Mouse (Mus musculus) kidney, adult 11 months (tissue): ENCODE measurements around the gene Mink1.
"Not testable (repeated sequence)": the region's sequence is repeated elsewhere in the genome, so short reads cannot be mapped to it uniquely, and the experiment has no call there.

ENCODE experiments used
- DNase-seq: peaks from one replicate; pipeline ENCODE4 v3.0.0; 2022

Mink1 gene

DNA sequence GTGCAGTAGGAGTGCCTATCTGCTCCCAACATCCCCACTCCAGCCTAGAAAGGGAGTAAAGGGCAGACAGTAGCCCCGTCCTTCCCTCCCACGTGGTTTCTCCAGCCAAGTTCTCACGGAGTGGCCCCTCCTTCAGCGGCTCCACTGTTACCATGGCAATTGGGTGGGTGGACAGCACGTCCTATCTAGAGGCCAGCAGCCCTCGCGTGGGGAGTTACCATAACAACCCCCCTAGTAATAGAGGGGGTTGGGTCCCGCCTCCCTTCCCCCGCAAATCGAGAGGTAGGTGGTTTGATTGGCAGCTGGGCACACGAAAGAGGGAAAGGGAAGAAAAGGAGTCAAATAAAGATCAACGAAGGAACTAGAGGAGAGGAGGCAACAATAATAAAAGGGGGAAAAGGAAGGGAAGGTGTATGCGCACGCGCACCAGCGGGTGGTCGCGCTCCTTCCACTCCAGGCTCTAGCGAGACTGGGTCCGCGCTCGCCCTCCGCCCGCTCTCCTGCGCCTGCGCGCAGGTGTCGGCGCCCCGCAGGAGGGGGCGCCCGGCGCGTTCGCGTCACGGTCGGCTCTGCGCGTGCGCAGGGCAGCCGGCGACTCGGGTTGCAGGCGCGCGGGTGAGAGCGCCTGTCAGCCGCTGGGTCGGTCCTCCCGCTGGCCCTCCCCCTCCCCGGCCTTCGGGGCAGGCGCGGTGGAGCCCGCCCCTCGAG, at the start of gene Mink1:
Gene Mink1 (plus strand): TSS at position 595 of the 708 bp plus-strand sequence.
- peak; percentile 94 for DNase-seq

DNA sequence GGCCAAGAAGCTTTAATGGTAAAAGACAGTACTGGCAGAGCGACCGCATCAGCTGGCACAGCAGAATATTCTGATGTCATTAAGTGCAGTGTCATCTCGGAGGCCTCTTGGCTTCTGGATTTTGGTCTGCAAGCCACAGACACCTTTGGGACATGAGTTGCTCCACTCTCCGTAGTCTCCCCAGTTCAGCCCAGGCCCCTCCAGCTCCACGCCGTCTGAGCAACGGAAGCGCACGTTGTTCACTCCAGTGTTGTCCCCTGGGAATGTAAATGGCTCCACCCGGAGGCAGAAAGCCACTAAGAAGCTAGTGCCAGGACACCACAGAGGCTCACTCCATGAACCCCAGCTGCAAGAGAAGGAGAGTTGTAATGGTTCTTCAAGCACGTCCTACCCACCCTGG, 49.2 kb upstream of the Mink1 start:
- no peak for DNase-seq

DNA sequence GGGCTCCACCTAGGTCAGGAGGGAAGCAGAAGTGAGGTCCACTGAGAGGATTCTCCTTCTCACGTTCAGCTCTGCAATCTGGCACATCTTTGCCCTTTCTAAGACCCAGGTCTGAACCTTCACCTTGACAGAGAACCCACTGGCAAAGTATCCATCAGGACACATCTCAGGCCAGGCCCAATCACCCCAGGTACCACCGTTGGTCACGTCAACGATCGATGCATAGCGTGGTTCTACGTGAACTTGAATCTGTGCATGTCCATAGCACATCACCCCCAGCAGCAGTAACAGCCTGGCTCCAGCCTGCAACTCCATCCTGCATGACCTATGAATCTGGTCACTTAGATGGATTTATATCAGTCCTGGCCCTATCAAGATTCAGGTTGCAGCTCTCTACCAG, 48.4 kb upstream of the Mink1 start, which contains the start of gene Vmo1:
Gene Vmo1 (minus strand): TSS at position 329 of the 400 bp plus-strand sequence.
- DNase-seq = no peak

DNA sequence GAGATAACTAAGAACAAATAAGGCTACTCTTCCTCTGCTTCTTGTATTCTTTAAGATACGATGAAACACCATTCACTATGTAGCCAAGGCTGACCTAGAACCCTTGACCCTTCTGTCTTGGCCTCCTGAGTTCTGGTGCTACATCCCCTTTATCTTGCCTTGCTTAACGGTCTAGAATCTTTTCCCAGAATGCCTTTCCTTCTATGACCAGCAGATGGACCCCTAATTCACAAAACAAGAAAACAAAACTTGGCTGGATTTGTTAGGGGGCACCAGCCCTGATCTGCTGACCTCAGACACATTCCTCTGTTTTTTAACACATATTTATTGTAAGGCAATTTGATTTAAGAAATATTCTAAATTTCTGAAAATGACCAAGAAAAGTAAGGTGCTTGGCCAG, 46.3 kb upstream of the Mink1 start:
- no peak for DNase-seq

DNA sequence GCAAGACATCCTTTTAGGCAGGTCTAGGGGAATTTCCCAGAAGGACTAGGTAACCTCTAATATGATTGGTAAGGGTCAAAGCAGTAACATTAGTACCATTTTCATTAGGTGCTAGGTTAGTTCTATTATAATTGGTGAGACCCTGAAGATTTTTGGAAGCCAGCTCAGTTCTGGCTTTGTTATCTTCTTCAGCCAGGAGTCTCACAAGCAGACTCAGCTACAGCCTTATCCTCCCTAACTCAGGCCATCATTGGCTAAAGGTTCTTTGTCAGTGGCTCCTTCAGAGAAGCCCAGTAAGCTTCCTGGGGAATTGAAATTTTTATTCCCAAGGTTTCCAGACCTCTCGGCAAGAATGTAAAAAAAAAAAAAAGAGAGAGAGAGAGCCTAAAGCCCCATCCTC, 44.2 kb upstream of the Mink1 start:
- no peak for DNase-seq

DNA sequence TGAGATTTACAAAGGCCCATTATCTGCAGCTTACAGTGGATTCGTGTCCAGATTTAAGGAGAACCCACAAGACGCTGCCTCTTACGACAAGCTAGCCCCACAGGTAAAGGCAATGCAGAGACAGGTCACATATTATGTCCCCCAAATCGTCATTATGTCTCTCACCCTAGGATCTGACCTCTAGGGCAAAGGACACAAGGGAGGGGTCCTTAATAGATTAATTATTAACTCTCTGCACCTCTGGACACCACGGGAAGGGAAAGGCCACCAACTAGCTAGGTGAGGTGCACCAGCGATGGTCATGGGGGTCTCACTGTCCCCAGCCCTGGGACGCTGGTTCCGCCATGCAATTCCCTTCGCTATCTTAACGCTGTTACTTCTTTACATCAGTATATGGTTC, 43.8 kb upstream of the Mink1 start, which contains the start of gene Gltpd2:
Gene Gltpd2 (plus strand): TSS at position 274 of the 400 bp plus-strand sequence.
- DNase-seq = no peak

DNA sequence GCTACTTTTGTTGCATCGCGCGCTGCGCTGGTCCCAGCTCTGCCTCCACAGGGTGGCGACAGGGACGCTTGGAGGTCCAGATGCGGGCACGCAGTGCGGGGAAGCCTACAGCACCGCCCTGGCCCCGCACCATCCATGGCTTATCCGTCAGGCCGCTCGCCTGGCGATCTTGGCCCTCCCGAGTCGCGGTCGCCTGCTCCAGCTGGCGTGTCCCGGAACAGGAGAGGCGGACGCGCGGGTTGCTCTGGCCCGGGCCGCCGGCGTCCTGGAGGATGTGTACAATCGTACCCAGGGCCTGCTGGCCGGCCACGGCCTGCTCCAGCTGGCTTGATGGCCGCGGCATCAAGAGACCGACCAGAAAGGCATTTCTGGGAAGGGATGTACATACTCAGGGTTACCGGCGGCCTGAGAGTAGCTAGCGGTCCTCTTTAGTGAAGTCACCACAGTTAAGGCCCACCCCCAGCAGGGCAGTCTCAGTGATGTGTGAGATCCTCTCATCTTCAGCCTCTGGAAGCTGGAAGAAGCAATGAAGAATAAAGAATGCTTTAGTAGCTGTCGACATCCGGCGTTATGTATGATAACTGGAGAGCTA, 42.4 kb upstream of the Mink1 start:
- no peak for DNase-seq

DNA sequence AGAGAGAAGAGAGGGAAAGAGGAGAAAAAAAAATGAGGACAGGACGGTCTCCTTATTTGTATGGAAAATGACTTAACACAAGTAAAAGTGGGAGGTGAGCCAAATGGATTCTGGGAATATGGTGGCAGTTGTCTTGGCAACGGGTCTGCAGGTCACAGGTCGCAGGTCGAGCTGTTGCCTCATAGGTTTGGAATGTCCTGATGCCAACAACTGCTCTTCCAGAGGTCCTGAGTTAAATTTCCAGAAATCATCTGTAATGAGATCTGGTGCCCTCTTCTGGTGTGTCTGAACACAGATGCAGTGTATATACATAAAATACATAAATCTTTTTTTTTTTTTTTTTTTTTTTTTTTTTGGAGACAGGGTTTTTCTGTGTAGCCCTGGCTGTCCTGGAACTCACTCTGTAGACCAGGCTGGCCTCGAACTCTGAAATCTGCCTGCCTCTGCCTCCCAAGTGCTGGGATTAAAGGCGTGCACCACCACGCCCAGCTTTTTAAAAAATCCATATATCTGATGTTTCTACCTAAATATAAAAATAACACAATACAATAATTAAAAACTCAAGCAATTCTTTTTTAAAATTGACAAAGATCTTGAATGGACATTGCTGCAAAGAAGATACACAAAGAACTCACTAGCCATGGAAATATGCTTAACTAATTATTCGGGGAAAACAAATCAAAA, 39.2 kb upstream of the Mink1 start:
- not testable (repeated sequence) for DNase-seq

DNA sequence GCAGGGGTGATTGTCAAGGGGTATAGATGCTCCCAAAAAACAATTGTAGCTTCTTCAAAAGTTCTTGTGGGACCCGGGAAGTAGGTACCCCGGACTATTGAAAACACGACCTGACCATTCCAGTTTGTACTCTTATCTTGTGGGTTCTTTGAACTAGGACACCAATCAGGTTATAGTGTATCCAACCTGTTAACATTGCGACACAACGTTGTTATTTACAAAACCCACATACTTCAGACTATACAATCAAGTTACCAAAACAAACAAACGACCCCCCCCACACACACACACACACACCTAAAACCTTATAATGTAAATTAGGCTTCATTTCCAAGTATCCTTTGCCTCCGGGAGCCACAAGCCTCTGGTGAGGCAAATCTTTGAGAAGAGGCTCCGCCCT, 37.9 kb upstream of the Mink1 start:
- DNase-seq = no peak

DNA sequence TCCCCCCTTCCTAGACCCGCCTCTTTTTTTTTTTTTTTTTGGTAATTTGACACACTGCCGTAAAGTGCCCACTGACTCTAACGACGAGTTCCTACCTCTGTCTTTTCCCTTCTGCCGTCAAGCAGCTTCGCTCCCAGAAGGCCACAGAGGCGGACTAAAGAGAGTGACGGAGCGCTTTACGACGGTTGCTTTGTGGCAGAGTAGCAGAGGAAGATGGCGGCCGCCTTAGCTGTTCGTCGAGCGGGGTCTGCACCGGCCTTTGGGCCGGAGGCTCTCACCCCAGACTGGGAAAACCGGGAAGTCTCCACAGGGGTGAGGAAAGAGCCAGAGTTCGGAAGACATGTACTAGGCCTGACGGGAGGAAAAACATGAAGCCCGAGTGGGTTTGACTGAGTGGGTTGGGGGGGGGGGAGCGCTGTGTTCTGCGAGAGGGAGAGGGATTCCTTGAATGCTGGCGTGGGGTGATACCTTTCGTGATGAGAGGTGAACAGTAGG, 37.5 kb upstream of the Mink1 start, which contains the start of gene Psmb6:
Gene Psmb6 (plus strand): TSS at position 184 of the 495 bp plus-strand sequence.
- peak; percentile 95 for DNase-seq

DNA sequence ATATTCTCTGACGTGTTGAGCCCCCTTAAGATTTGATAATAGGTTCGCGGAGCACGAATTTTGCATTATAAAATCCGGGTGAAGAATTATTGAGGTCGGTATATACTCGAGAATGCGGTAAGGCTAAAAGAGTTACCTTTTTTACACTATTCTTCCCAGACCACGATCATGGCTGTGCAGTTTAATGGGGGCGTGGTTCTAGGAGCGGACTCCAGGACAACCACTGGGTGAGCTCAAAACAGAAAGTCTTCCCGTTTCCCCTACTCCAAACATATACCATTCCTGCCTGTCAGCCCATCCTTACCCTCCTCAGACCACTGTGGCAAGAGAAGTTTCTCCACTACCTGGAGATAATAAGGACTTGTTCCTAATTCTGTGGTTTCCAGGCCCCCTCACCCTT, 37.0 kb upstream of the Mink1 start:
- DNase-seq = no peak

DNA sequence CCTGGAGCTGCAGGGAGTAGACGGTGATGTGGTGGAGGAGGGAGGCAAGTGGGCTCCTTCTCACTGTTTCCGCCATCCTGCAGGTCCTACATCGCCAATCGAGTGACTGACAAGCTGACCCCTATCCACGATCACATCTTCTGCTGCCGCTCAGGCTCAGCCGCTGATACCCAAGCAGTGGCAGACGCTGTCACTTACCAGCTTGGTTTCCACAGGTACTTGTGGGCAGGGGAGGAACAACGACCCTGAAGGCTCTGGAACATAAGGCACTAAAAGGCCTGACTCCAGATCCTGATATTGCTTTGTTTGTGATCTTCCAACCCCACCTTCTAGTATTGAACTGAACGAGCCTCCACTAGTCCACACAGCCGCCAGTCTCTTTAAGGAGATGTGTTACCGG, 36.5 kb upstream of the Mink1 start:
- DNase-seq = no peak

DNA sequence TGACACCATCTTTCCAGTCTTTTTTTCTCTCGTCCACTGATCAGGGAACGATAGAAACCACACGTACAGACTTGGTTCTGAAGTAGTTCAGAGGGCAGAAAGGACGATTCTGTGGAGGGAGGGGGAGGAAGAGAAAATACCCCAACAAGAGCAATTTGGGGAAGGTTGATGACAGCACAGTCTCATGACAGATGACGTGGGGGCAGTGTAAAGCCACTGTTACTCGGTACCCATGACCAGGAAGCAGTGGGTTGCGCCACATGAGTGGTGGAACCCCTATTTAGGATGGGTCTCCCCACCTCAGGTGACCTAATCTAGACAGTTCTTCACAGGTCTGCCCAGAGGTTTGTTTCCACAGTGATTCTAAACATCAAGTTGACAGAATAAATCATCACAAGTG, 34.1 kb upstream of the Mink1 start:
- no peak for DNase-seq

DNA sequence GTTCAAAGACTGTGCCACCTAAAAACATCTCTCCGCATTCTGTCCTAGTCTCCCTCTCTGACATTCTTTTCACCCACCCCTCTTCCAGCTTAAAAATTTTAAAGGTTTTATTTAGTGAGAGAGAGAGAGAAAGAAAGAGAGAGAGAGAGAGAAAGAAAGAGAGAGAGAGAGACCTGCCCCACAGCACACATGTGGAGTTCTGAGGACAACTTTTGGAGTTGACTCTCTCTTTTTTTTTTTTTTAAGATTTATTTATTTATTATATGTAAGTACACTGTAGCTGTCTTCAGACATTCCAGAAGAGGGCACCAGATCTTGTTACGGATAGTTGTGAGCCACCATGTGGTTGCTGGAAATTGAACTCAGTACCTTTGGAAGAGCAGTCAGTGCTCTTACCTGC, 31.6 kb upstream of the Mink1 start:
- not testable (repeated sequence) for DNase-seq

DNA sequence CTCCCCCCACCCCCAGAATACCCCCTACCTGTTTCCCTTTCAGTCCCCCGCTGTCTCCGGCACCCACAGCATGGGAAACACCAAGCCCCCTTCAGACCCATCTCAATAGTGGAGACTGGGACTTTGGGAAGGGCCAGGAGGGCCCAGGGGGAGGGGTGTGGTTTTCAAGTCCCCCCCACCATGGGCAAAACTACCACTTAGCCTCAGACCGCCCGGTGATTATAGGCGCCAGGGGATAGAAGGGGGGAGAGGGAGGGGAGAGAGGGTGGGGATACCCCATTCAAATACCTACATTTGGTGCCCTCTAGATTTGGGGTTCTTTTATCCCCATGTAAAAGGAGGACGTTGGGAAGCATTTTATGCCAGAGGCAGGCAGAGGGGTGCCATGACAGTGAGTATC, 29.8 kb upstream of the Mink1 start, which contains the start of gene Gm40193:
Gene Gm40193 (minus strand): TSS at position 101 of the 400 bp plus-strand sequence.
- no peak for DNase-seq

DNA sequence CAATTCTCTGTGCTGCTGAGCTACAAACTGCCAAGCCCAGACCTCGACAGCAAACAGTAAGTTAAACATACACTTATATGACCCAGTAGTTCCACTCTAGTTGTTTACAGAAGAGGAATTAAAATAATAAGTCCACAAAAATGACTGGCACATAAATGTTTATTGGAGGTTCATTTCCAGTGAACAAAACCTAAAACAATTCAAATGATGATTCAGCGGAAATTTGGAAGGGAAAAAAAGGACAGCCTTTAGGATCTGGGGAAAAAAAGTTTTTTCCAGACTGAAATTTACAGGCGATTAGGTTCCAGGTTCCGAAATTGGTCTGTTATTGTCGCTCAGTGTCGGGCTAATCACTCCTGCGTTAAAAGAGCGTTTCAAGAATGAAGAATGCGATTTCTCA, 23.3 kb upstream of the Mink1 start:
- DNase-seq = no peak

DNA sequence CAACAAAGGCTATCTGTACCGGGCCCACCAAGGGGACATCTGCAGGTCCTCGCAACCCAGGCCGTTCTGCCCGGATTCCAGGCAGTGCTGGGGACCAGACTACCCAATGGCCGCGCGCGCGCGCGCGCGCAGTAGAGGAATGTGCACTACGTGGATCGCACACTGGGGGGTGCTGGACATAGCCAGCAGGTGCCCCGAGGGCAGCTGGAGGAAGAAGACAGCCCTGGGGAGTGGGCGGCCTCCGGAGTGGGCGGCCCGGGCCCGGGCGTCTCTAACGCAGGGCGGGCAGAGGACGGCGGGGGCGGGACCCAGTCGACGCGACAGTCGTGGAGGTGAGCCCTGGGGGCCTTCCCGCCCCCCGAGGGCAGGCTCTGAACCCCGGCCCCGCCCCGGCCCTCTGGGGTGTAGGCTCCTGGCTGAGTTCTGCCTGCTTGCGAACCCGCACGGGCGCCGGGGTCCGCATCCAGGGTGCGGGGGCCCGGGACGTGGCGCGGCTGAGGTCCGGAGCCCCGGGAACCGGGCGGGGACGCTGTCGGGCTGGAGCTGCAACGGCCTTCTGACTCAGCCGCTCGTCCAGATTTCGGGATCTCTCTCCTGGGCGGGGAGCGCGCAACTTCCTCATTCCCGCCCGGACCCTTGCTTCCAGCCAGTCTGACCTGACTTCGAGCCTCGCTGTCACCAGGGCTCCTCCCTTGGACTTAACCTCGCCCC, 22.6 kb upstream of the Mink1 start, which contains the start of gene Pld2:
Gene Pld2 (plus strand): TSS at position 188 of the 711 bp plus-strand sequence.
- peak; percentile 88 for DNase-seq

DNA sequence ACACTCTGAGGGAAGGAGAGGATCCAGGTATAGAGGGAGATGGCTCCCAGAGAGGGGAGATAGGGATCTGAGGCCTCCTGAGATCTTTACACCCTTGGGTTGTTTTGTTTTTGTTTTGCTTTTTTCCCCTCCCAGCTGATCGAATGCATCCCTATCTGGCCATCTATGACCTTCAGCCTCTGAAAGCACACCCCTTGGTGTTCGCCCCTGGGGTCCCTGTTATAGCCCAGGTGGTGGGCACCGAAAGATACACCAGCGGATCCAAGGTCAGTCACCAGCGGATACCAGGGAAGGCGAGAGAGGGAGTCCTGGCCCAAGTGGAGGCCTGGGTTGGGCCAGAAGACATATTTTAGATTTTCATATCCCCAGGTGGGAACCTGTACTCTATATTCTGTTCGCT, 21.8 kb upstream of the Mink1 start:
- DNase-seq = no peak

DNA sequence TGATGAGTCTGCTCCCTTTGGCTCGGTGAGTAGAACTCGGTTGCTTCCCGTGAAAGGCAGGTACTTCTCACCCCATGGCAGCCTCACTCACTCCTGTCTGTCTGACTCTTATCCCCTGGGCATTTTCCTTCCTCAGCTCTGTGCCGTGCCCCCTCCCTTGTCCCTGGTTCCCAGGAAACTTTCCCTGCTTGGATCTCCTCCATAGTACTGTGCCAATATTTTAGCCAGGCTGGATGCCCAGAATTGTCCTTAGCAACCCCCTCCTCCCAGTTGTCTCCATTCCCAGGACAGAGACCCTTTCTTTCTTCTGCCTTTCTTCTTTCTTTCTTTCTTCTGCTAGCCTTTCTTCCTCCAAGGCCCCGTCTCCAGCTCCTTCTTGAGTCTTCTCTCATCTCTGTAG, 21.3 kb upstream of the Mink1 start:
- no peak for DNase-seq

DNA sequence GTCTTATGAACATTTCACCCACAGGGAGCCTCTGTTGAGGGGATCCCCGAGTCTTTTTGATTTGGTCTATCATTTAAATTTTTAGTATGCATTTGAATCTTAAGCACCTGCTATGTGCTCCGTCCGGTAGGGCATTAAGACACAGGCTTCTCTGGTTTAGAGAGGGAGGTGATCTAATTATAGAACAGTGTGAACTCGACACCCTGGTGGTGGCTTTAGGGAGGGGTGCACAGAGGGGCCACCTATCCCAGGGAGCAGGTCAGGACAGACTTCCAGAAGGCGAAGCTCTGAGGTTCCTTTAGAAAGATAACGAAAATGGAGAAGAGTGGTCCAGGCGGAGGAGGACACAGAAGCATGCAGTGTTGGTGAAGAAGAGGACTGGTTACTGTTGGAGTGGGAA, 18.2 kb upstream of the Mink1 start:
- DNase-seq = no peak

DNA sequence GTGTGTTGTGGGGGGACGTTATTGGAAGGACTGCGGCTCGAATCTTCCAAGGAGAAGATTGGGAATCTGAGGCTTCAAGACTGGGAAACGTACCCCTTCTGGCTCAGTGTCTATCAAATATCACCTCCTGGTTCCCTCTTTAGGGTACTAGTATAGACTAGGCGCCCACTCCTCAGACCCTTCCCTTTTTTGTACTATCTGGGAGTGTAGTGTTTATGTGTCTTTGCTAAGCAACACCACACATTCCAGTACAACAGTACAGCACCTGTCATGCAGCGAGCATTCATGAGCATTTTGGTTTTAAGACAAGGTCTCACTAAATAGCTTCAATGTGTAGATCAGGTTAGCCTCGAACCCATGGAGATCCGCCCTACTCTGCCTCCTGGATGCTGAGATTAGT, 11.2 kb upstream of the Mink1 start:
- no peak for DNase-seq

DNA sequence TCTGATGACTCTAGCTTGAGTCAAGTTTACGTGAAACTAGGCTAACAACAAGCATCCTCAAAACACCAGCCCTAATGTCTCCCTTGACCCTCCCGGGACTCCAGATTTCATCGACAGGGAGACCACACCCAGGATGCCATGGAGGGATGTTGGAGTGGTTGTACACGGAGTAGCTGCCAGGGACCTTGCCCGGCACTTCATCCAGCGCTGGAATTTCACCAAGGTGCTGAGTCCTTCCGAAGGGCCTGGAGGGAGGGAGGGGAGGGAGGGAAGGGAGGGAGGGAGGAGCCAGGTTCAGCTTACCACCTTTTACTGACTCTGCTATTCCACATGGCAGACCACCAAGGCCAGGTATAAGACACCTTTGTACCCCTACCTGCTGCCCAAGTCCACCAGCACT, 8.7 kb upstream of the Mink1 start:
- DNase-seq = no peak

DNA sequence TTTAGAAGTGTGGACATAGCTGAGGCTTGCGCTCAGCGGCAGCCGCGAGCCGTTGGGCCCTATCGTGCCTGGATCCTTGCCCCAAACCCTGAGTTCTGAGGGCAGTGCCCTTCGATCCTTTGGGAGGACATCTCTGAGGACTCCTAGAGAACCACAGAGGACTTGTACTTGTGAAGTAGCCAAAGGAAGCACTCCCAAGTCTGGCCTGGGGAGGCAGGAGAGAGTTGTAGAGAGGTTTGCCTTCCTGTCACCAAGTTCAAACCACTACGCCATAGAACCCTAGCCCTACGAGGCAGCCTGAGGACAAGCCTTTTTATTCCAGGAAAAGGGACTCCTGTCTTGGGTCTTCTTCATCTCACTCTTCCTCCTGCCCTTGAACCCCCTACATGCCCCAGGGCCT, 5.1 kb upstream of the Mink1 start:
- no peak for DNase-seq
